ENCODE assay signal across 15 mouse cellular contexts in genomic region chr6:84569590-84569989, GRCm38 (mm10). TPM values are rescaled to one million over a fixed set of nuclear protein-coding genes. Genes with fewer than 3 reads are reported as not detected.
DNase-seq lines count a peak whose midpoint lies in the region; ATAC-seq lines count a peak whose summit lies in the region.
"Had no signal": no experiment of that assay in that cellular context is flagged by ENCODE, and none has a peak within 500 bp of the region (broad histone marks: within the 10 kb centered on the region; RNA-seq: fewer than 3 reads in every experiment).

No protein-coding gene starts in this region.

- no peak overlapping the region for H3K4me2 ChIP-seq in hindbrain, embryonic 14.5 days (replicated peaks)
- no peak overlapping the region for H3K4me2 ChIP-seq in neural tube, embryonic 11.5 days (ENCODE audit: low read depth)
- no peak overlapping the region for H3K4me2 ChIP-seq in limb, embryonic 11.5 days (ENCODE audit: low read depth, severe bottlenecking)
- H3K4me2 ChIP-seq: heart, embryonic 12.5 days; liver, embryonic 11.5 days had no signal

- H3K4me3 ChIP-seq in hindbrain, embryonic 10.5 days, result no peak overlapping the region
- H3K4me3 ChIP-seq in hindbrain, embryonic 14.5 days (replicated peaks; ENCODE audit: low read length), result no peak overlapping the region
- H3K4me3 ChIP-seq in neural tube, embryonic 11.5 days (ENCODE audit: low read depth, low read length), result no peak overlapping the region
- H3K4me3 ChIP-seq in embryonic facial prominence, embryonic 10.5 days, result no peak overlapping the region
- H3K4me3 ChIP-seq in limb, embryonic 11.5 days (ENCODE audit: low read depth, low read length), result no peak overlapping the region
- H3K4me3 ChIP-seq: heart, embryonic 12.5 days had no signal

- H3K9ac ChIP-seq in hindbrain, embryonic 14.5 days, result no peak overlapping the region
- no peak overlapping the region for H3K9ac ChIP-seq in neural tube, embryonic 11.5 days (ENCODE audit: low read length)
- no peak overlapping the region for H3K9ac ChIP-seq in limb, embryonic 11.5 days (ENCODE audit: low read length)
- H3K9ac ChIP-seq: heart, embryonic 12.5 days had no signal

- peak overlapping the region; percentile 83 for H3K27ac ChIP-seq in hindbrain, embryonic 10.5 days
- no peak overlapping the region for H3K27ac ChIP-seq in hindbrain, embryonic 14.5 days
- H3K27ac ChIP-seq in neural tube, embryonic 11.5 days (ENCODE audit: low read depth, low read length), result no peak overlapping the region
- H3K27ac ChIP-seq in embryonic facial prominence, embryonic 10.5 days (replicated peaks), result peak overlapping the region; percentile 16; the same call in 1 of the 2 replicates
- 0 out of 2 replicates have a peak overlapping the region, but pooled peaks have one; percentile 4 for H3K27ac ChIP-seq in limb, embryonic 11.5 days (replicated peaks; ENCODE audit: low read depth, low read length)

- H3K4me1 ChIP-seq in hindbrain, embryonic 10.5 days (replicated peaks), result peaks cover 61% of the 10 kb centered on the region
- peaks cover 6% of the 10 kb centered on the region; the same call in 1 of the 2 replicates for H3K4me1 ChIP-seq in hindbrain, embryonic 14.5 days (replicated peaks; ENCODE audit: control insufficient read depth, insufficient read depth, low read length)
- peaks cover 7% of the 10 kb centered on the region for H3K4me1 ChIP-seq in neural tube, embryonic 11.5 days (ENCODE audit: control insufficient read depth, insufficient read depth, low read length)
- peaks cover 46% of the 10 kb centered on the region for H3K4me1 ChIP-seq in embryonic facial prominence, embryonic 10.5 days
- H3K4me1 ChIP-seq in limb, embryonic 11.5 days (ENCODE audit: control insufficient read depth, insufficient read depth, low read length), result peaks cover 25% of the 10 kb centered on the region

- H3K36me3 ChIP-seq in hindbrain, embryonic 10.5 days, result peaks cover 19% of the 10 kb centered on the region
- H3K36me3 ChIP-seq in hindbrain, embryonic 14.5 days (replicated peaks; ENCODE audit: control insufficient read depth, insufficient read depth), result no peaks in the 10 kb centered on the region
- no peaks in the 10 kb centered on the region for H3K36me3 ChIP-seq in neural tube, embryonic 11.5 days (ENCODE audit: control insufficient read depth, insufficient read depth, low read length)
- H3K36me3 ChIP-seq in embryonic facial prominence, embryonic 10.5 days (replicated peaks), result peaks cover 15% of the 10 kb centered on the region; the same call in 1 of the 2 replicates
- H3K36me3 ChIP-seq in limb, embryonic 11.5 days (ENCODE audit: control insufficient read depth, insufficient read depth, low read length), result 0 out of 2 replicates have a peak, but pooled peaks cover 3% of the 10 kb centered on the region
- H3K36me3 ChIP-seq: G1E; heart, embryonic 12.5 days had no signal

- peaks cover 55% of the 10 kb centered on the region for H3K27me3 ChIP-seq in hindbrain, embryonic 10.5 days (ENCODE audit: insufficient read depth, poor library complexity, severe bottlenecking)
- no peaks in the 10 kb centered on the region for H3K27me3 ChIP-seq in hindbrain, embryonic 14.5 days (ENCODE audit: control insufficient read depth, insufficient read depth, low read length)
- H3K27me3 ChIP-seq in neural tube, embryonic 11.5 days (ENCODE audit: control insufficient read depth, insufficient read depth, low read length), result no peaks in the 10 kb centered on the region; the same call in 1 of the 2 replicates
- H3K27me3 ChIP-seq in embryonic facial prominence, embryonic 10.5 days (replicated peaks; ENCODE audit: low read depth, poor library complexity, severe bottlenecking), result peaks cover 57% of the 10 kb centered on the region
- H3K27me3 ChIP-seq in limb, embryonic 11.5 days (ENCODE audit: control insufficient read depth, insufficient read depth, low read length), result no peaks in the 10 kb centered on the region; the same call in 1 of the 2 replicates

- no peak for ATAC-seq in hindbrain, embryonic 14.5 days (ENCODE audit: low FRiP score)
- ATAC-seq in neural tube, embryonic 11.5 days (ENCODE audit: insufficient read depth, low FRiP score, low TSS enrichment), result no peak
- no peak for ATAC-seq in limb, embryonic 11.5 days (ENCODE audit: insufficient number of reproducible peaks, low FRiP score, low TSS enrichment, low read depth)

- no peaks in the 10 kb centered on the region for H3K9me3 ChIP-seq in hindbrain, embryonic 10.5 days
- H3K9me3 ChIP-seq in hindbrain, embryonic 14.5 days (ENCODE audit: control insufficient read depth, low read length), result no peaks in the 10 kb centered on the region
- no peaks in the 10 kb centered on the region for H3K9me3 ChIP-seq in neural tube, embryonic 11.5 days (ENCODE audit: control insufficient read depth, low read length)
- no peaks in the 10 kb centered on the region for H3K9me3 ChIP-seq in embryonic facial prominence, embryonic 10.5 days
- no peaks in the 10 kb centered on the region for H3K9me3 ChIP-seq in limb, embryonic 11.5 days (ENCODE audit: control insufficient read depth, low read length)
- H3K9me3 ChIP-seq: G1E; heart, embryonic 12.5 days had no signal

- DNase-seq in hindbrain, embryonic 10.5 days (ENCODE audit: low spot score), result peak; percentile 19
- no peak for DNase-seq in hindbrain, embryonic 14.5 days (ENCODE audit: low spot score)
- peak; percentile 23 for DNase-seq in neural tube, embryonic 11.5 days (ENCODE audit: low spot score)
- no peak for DNase-seq in neural tube, embryonic 10.5 days (ENCODE audit: extremely low spot score, low spot score)
- DNase-seq in embryonic facial prominence, embryonic 10.5 days (ENCODE audit: low spot score), result no peak
- DNase-seq in limb, embryonic 11.5 days (ENCODE audit: low spot score), result no peak
- DNase-seq in frontal cortex, adult 2 months (ENCODE audit: extremely low spot score in 1 of 2, low spot score in 1 of 2), result no peak
- no peak for DNase-seq in spleen, adult 12 weeks (ENCODE audit: low spot score)
- DNase-seq: cerebellum, postnatal 36 days; kidney, adult 9 months; lung, postnatal 4 days; right cerebral cortex, postnatal 14 days had no signal

RNA-seq across cellular contexts. Expression of gene Cyp26b1, which starts 24.1 kb away (rescaled TPM):
- 21.1 and 26.2 TPM in 2 replicates for polyA plus RNA-seq in hindbrain, embryonic 10.5 days (2016; fragmentation: Nextera tagmentation; extraction: Ambion mirVana)
- 22.5 and 26.6 TPM in 2 replicates for polyA plus RNA-seq in hindbrain, embryonic 14.5 days (2014; fragmentation: Nextera tagmentation; extraction: Ambion mirVana)
- polyA plus RNA-seq in neural tube, embryonic 11.5 days (2014; fragmentation: Nextera tagmentation; extraction: Ambion mirVana), result 1.9 and 2.6 TPM in 2 replicates
- polyA plus RNA-seq in embryonic facial prominence, embryonic 10.5 days (2016; fragmentation: Nextera tagmentation; extraction: Ambion mirVana), result 6.6 and 16.7 TPM in 2 replicates
- polyA plus RNA-seq in limb, embryonic 11.5 days (2014; fragmentation: Nextera tagmentation; extraction: Ambion mirVana), result 35.0 and 37.6 TPM in 2 replicates
- 3.3 and 3.5 TPM in 2 replicates for polyA plus RNA-seq in frontal cortex, adult 2 months (2012; rRNA removed)

Comparison
In these comparisons a context has a peak if more than half of its experiments do, and no peak if none do; other contexts are left out.
1. DNase-seq: peak in hindbrain, embryonic 10.5 days (single experiment) and neural tube, embryonic 11.5 days (single experiment); none in hindbrain, embryonic 14.5 days (single experiment), neural tube, embryonic 10.5 days (single experiment), embryonic facial prominence, embryonic 10.5 days (single experiment), limb, embryonic 11.5 days (single experiment), frontal cortex, adult 2 months (0 of 2) and spleen, adult 12 weeks (single experiment).
2. H3K27ac ChIP-seq: peak in hindbrain, embryonic 10.5 days (single experiment), embryonic facial prominence, embryonic 10.5 days (single experiment) and limb, embryonic 11.5 days (single experiment); none in hindbrain, embryonic 14.5 days (single experiment) and neural tube, embryonic 11.5 days (single experiment).